Mouse (Mus musculus): ENCODE results near the gene Mtus2. TPM values are rescaled to one million over a fixed set of nuclear protein-coding genes. Genes with fewer than 3 reads are reported as not detected.
A peak's percentile ranks its signal among the peaks of the same experiment; 100 is the strongest.

Gene Mtus2
- polyA plus RNA-seq, 1 experiment from 2014 or later, result 11.4 TPM

DNA sequence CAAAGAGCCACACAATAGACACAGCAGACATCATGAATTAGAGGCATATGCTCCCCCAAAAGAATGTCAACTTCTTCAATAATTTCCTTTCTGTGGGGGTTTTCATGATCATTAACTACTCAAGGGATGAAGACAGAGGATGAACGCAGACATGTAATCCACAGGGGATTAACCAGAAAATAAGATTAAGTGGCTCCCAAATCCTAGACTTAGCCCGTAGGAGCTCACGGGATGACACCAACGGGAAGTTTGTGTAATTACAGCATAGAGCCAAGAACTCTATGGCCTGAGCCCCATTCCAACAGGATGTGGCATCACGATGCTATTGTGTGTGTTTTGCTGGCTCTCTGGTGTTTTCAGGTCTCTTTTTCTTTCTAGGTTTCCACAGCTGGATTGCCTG lies 12.4 kb downstream of the Mtus2 start:
- Histone ChIP-seq H3K36me3 (ENCODE audit: control insufficient read depth, insufficient read depth, low read length) (no peaks in the 10 kb centered on the region), H3K9me3 (replicated peaks; ENCODE audit: control insufficient read depth, low read length) (no peaks in the 10 kb centered on the region), H3K9ac (ENCODE audit: low read length) (no peak overlapping the region), H3K27ac (ENCODE audit: low read length) (no peak overlapping the region), H3K4me3 (replicated peaks; ENCODE audit: low read length) (no peak overlapping the region), H3K27me3 (ENCODE audit: control insufficient read depth, insufficient read depth, low read length) (no peaks in the 10 kb centered on the region), H3K4me2 (ENCODE audit: low read depth, low read length) (no peak overlapping the region), H3K4me1 (ENCODE audit: control insufficient read depth, insufficient read depth, low read length) (no peaks in the 10 kb centered on the region)
- no peak for ATAC-seq (ENCODE audit: insufficient read depth, low FRiP score)
- 84% methylated on average over 5 of the region's 5 CpGs for WGBS

DNA sequence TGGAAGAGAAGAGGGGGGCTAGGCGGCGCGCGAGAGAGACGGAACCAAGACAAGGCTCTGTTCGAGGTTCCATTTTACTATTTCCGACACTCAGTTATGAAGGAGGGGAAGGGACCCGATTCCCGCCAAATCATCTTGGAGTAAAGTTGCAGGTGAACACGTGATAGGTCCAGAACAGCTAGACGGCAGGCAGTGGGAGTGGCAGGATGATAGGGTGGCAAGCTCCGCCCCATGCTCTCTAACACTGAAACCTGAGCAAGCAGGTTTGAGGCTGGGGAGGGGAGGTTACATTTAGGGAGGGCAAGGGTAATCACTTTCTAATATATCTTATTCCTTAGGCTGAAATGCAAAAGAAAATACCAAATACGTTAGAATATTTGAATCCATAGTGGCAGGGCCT lies 18.9 kb downstream of the Mtus2 start:
- Histone ChIP-seq H3K9ac (ENCODE audit: low read length) (no peak overlapping the region), H3K4me2 (ENCODE audit: low read depth, low read length) (no peak overlapping the region), H3K4me1 (ENCODE audit: control insufficient read depth, insufficient read depth, low read length) (no peaks in the 10 kb centered on the region), H3K9me3 (replicated peaks; ENCODE audit: control insufficient read depth, low read length) (no peaks in the 10 kb centered on the region), H3K27ac (ENCODE audit: low read length) (no peak overlapping the region), H3K4me3 (replicated peaks; ENCODE audit: low read length) (no peak overlapping the region), H3K36me3 (ENCODE audit: control insufficient read depth, insufficient read depth, low read length) (no peaks in the 10 kb centered on the region), H3K27me3 (ENCODE audit: control insufficient read depth, insufficient read depth, low read length) (no peaks in the 10 kb centered on the region)
- no peak for ATAC-seq (ENCODE audit: insufficient read depth, low FRiP score)
- WGBS, result 57% methylated on average over 13 of the region's 13 CpGs

DNA sequence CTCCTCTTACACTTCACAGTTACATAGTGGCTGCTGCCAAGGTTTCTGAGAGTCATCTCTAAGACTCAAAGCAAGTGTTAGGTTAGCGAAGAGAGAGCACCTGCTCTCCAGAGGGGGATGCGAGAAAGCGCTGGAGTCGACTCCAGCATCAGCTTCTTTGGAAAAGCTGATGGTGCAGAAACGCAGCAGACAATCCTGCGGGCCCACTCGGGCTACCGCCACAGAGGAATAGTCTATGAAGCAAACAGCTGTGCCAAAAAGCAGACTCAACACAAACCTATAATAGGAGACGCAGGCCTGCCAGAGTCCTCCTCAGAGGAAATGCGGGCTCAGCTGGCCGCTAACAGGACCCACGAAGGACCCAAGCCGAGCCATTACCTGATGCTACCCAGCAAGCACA lies 23.5 kb downstream of the Mtus2 start:
- H3K27ac ChIP-seq (ENCODE audit: low read length), result no peak overlapping the region
- ATAC-seq (ENCODE audit: insufficient read depth, low FRiP score), result no peak
- 84% methylated on average over 13 of the region's 13 CpGs for WGBS

DNA sequence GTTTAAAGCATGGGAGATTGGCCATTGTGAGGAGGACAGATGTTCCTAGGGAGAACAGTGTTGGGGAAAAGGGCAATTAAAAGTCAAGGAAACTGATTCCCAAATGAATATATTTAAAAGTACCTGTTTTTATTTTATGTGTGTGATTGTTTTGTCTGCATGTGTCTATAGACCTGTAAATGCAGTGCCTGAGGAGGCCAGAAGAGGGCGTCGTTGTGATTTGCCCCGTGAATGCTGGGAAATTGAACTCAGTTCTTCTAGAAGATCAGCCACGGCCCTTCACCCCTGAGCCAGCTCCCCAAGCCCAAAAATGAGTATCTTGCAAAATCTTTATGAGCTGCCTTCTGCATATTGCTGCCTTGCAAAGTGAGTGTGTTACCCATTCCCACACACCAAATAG lies 33.2 kb downstream of the Mtus2 start:
- WGBS, result 69% methylated on average over 4 of the region's 4 CpGs
- Histone ChIP-seq H3K9ac (ENCODE audit: low read length) (no peak overlapping the region), H3K27ac (ENCODE audit: low read length) (no peak overlapping the region), H3K9me3 (replicated peaks; ENCODE audit: control insufficient read depth, low read length) (no peaks in the 10 kb centered on the region), H3K4me3 (replicated peaks; ENCODE audit: low read length) (no peak overlapping the region), H3K4me1 (ENCODE audit: control insufficient read depth, insufficient read depth, low read length) (no peaks in the 10 kb centered on the region), H3K36me3 (ENCODE audit: control insufficient read depth, insufficient read depth, low read length) (no peaks in the 10 kb centered on the region), H3K4me2 (ENCODE audit: low read depth, low read length) (no peak overlapping the region), H3K27me3 (ENCODE audit: control insufficient read depth, insufficient read depth, low read length) (no peaks in the 10 kb centered on the region)
- no peak for ATAC-seq (ENCODE audit: insufficient read depth, low FRiP score)

More for the DNA sequence above, 23.5 kb downstream of the Mtus2 start:
- no peaks in the 10 kb centered on the region for H3K36me3 ChIP-seq (ENCODE audit: control insufficient read depth, insufficient read depth, low read length)
- H3K4me1 ChIP-seq (ENCODE audit: control insufficient read depth, insufficient read depth, low read length), result no peaks in the 10 kb centered on the region
- H3K9me3 ChIP-seq (replicated peaks; ENCODE audit: control insufficient read depth, low read length), result no peaks in the 10 kb centered on the region
- H3K9ac ChIP-seq (ENCODE audit: low read length), result no peak overlapping the region
- no peak overlapping the region for H3K4me3 ChIP-seq (replicated peaks; ENCODE audit: low read length)
- no peak overlapping the region for H3K4me2 ChIP-seq (ENCODE audit: low read depth, low read length)
- H3K27me3 ChIP-seq (ENCODE audit: control insufficient read depth, insufficient read depth, low read length), result no peaks in the 10 kb centered on the region

DNA sequence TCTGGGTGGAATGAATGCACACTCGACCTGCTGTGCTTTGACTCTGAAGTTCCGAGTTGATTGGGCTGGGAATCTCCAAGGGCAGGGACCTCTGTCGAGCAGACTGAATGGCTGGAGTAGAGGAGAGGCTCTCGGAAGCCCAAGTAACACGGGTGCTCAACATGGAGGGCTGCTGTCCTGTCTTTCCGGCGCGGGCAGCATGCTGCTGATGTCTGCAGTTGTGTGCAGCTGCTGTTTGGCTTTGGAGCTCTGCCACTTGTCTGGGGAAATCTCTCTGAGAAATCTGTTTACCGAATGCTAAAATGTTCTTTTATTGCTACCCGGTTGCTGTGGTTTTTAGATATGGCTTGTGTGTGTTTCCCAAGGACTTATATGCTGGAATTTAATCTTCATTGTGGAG lies 33.7 kb downstream of the Mtus2 start:
- Histone ChIP-seq H3K9ac (ENCODE audit: low read length) (no peak overlapping the region), H3K9me3 (replicated peaks; ENCODE audit: control insufficient read depth, low read length) (no peaks in the 10 kb centered on the region), H3K27me3 (ENCODE audit: control insufficient read depth, insufficient read depth, low read length) (no peaks in the 10 kb centered on the region), H3K4me2 (ENCODE audit: low read depth, low read length) (no peak overlapping the region), H3K4me3 (replicated peaks; ENCODE audit: low read length) (no peak overlapping the region), H3K4me1 (ENCODE audit: control insufficient read depth, insufficient read depth, low read length) (no peaks in the 10 kb centered on the region), H3K27ac (ENCODE audit: low read length) (no peak overlapping the region), H3K36me3 (ENCODE audit: control insufficient read depth, insufficient read depth, low read length) (no peaks in the 10 kb centered on the region)
- ATAC-seq (ENCODE audit: insufficient read depth, low FRiP score), result no peak
- 66% methylated on average over 10 of the region's 10 CpGs for WGBS

DNA sequence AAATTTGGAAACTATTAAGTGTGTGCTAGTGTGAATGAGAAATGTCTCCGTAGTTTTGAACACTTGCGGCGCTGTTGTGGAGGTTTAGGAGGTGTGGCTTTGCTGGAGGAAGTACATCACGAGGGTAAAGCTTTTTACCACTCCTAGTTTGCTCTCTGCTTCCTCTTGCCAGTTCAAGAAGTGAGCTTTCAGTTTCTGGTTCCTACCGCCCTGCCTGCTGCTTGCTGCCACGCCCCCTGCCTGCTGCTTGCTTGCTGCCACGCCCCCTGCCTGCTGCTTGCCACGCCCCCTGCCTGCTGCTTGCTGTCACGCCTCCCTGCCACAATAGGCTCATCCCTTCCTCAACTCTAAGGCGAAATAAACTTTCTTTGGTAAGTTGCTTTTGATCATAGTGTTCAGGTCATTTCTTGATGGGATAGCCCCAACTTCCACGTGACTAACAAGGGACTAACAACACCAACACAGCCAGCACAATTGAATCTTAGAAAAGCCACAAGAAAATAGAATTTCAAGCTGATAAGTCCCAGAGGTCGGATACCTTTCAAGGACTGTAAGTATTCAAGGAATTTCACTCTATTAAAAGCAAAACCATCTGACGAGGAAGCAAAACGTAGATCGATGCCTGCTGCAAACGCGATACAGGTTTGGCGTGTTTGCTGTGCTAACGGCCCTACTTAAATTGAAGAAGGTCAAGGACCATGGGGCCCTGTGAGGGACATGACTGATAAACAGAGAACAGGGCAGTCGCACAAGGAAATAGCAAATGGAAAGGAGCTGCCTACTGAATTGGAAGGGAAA lies 35.7 kb downstream of the Mtus2 start:
- Histone ChIP-seq H3K4me3 (replicated peaks; ENCODE audit: low read length) (peak overlapping the region; percentile 3), H3K9ac (ENCODE audit: low read length) (no peak overlapping the region), H3K4me1 (ENCODE audit: control insufficient read depth, insufficient read depth, low read length) (no peaks in the 10 kb centered on the region), H3K27me3 (ENCODE audit: control insufficient read depth, insufficient read depth, low read length) (no peaks in the 10 kb centered on the region), H3K9me3 (replicated peaks; ENCODE audit: control insufficient read depth, low read length) (no peaks in the 10 kb centered on the region), H3K4me2 (ENCODE audit: low read depth, low read length) (peak overlapping the region; percentile 25), H3K27ac (ENCODE audit: low read length) (peak overlapping the region; percentile 28), H3K36me3 (ENCODE audit: control insufficient read depth, insufficient read depth, low read length) (no peaks in the 10 kb centered on the region)
- WGBS, result 10% methylated on average over 20 of the region's 20 CpGs
- ATAC-seq (ENCODE audit: insufficient read depth, low FRiP score), result peak; percentile 92

DNA sequence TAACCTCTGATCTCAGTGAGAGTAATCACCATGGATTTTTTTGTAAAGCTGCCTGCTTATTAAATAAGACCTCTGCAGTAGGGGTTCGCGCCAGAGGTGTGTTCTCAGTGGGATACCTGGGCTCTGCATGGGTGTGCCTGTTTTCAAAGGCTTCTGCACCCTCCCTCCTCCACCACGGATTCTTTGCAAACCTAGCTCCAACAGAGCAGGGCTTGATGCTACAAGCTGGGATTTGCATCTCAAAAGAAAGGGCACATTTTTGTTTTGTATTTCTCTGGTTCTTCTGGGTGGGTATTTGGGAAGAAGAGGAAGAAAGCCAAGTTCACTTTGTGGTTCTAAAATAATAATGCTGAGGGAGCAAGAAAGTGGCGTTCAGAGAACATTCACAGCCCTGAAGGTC lies 48.1 kb downstream of the Mtus2 start:
- Histone ChIP-seq H3K27ac (ENCODE audit: low read length) (no peak overlapping the region), H3K9me3 (replicated peaks; ENCODE audit: control insufficient read depth, low read length) (no peaks in the 10 kb centered on the region), H3K4me1 (ENCODE audit: control insufficient read depth, insufficient read depth, low read length) (no peaks in the 10 kb centered on the region), H3K27me3 (ENCODE audit: control insufficient read depth, insufficient read depth, low read length) (no peaks in the 10 kb centered on the region), H3K36me3 (ENCODE audit: control insufficient read depth, insufficient read depth, low read length) (no peaks in the 10 kb centered on the region), H3K4me3 (replicated peaks; ENCODE audit: low read length) (no peak overlapping the region), H3K9ac (ENCODE audit: low read length) (no peak overlapping the region), H3K4me2 (ENCODE audit: low read depth, low read length) (no peak overlapping the region)
- no peak for ATAC-seq (ENCODE audit: insufficient read depth, low FRiP score)
- 30% methylated on average over 4 of the region's 4 CpGs for WGBS

DNA sequence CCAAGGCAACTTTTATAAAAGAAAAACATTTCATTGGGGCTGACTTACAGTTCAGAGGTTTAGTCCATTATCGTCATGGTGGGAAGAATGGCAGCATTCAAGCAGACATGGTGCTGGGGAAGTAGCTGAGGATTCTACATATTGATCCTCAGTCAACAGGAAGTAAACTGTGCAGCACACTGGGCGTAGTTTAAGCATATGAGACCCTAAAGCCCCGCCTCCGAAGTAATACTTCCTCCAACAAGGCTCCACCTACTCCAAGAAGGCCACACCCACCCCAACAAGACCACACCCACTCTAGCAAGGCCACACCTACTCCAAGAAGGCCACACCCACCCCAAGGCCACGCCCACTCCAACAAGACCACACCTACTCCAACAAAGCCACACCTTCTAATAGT lies 55.0 kb downstream of the Mtus2 start:
- Histone ChIP-seq H3K4me3 (replicated peaks; ENCODE audit: low read length) (no peak overlapping the region), H3K36me3 (ENCODE audit: control insufficient read depth, insufficient read depth, low read length) (no peaks in the 10 kb centered on the region), H3K9ac (ENCODE audit: low read length) (no peak overlapping the region), H3K4me2 (ENCODE audit: low read depth, low read length) (no peak overlapping the region), H3K27ac (ENCODE audit: low read length) (no peak overlapping the region), H3K4me1 (ENCODE audit: control insufficient read depth, insufficient read depth, low read length) (no peaks in the 10 kb centered on the region), H3K9me3 (replicated peaks; ENCODE audit: control insufficient read depth, low read length) (no peaks in the 10 kb centered on the region), H3K27me3 (ENCODE audit: control insufficient read depth, insufficient read depth, low read length) (no peaks in the 10 kb centered on the region)
- 86% methylated on average over 5 of the region's 5 CpGs for WGBS
- no peak for ATAC-seq (ENCODE audit: insufficient read depth, low FRiP score)

DNA sequence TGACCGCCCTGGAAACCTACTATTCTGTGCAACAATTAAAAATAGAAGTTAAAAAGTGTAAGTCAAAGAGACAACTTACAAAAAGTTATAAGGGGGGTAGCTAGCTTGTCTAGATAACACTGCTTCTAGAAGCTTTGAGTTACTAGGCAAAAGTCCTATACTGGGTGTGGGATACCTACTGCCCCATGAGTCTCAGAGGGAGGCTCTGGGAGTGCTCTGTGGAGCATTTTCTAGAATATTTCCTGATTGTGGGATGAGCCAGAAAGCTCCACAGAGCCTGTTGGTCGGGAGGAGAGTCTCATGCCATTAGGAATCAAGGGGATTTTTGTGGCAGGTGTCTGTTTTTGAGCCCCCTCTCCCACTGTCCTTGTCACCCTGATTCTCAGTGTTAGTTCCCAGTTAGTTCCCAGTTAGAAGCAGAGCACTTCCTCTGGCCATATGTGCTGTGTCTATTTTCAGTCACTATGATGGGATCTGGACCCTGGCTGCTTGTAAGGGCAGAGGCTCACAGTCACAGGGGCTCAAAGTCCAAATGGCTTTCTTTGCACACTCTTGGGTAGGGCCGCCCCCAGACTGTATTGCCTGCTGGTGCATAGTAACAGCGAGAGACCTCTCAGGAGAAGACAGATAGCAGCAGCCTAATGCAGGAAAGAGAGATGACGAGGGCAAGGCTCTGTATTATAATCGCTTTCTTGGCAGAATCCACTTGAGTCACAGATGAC lies 57.2 kb downstream of the Mtus2 start:
- Histone ChIP-seq H3K4me1 (ENCODE audit: control insufficient read depth, insufficient read depth, low read length) (no peaks in the 10 kb centered on the region), H3K36me3 (ENCODE audit: control insufficient read depth, insufficient read depth, low read length) (no peaks in the 10 kb centered on the region), H3K4me3 (replicated peaks; ENCODE audit: low read length) (no peak overlapping the region), H3K4me2 (ENCODE audit: low read depth, low read length) (no peak overlapping the region), H3K9me3 (replicated peaks; ENCODE audit: control insufficient read depth, low read length) (no peaks in the 10 kb centered on the region), H3K27ac (ENCODE audit: low read length) (no peak overlapping the region), H3K9ac (ENCODE audit: low read length) (no peak overlapping the region), H3K27me3 (ENCODE audit: control insufficient read depth, insufficient read depth, low read length) (no peaks in the 10 kb centered on the region)
- 59% methylated on average over 6 of the region's 6 CpGs for WGBS
- ATAC-seq (ENCODE audit: insufficient read depth, low FRiP score), result no peak
